Mouse (Mus musculus) lung, adult 2 months (tissue): Measurements from ENCODE around the gene Ston2. TPM values are rescaled to one million over a fixed set of nuclear protein-coding genes. Genes with fewer than 3 reads are reported as not detected.

ENCODE experiments used
- DNase-seq: peaks from one replicate; pipeline ENCODE4 v3.0.0; 2022
- H3K4me1 ChIP-seq: fragments of 200-500 bp; 2 replicates; pipeline ENCODE4 v1.6.1; 2011; ENCODE audit warnings: low read length; ENCODE audit not compliant: control insufficient read depth, insufficient read depth
- H3K4me3 ChIP-seq: fragments of 200-500 bp; replicated peaks from 2 replicates; pipeline ENCODE3; 2011; ENCODE audit warnings: low read depth, mild to moderate bottlenecking, control low read depth, low read length; ENCODE audit errors: extremely low read depth
- CTCF ChIP-seq: fragments of 200-500 bp; IDR thresholded peaks from 2 replicates; pipeline ENCODE4 v1.5.1; 2011; ENCODE audit warnings: mild to moderate bottlenecking, low read length, control low read depth; ENCODE audit not compliant: insufficient read depth
- POLR2A ChIP-seq: fragments of 200-500 bp; IDR thresholded peaks from 2 replicates; pipeline ENCODE4 v1.6.1; 2011; ENCODE audit warnings: low read depth, mild to moderate bottlenecking, control low read depth, low read length, borderline replicate concordance; ENCODE audit errors: extremely low read depth
- WGBS: fragments of 180-500 bp; shearing (Covaris S2); methylation state at CpG from one replicate; pipeline ENCODE4 v1.1.7; 2018; 5-methylcytosine and 5-hydroxymethylcytosine counted together
- polyA plus RNA-seq: library from polyadenylated mRNA; depleted of rRNA; stranded (reverse); fragments of >200 nt; gene quantifications from 2 replicates; pipeline ENCODE4 v1.2.3, GENCODE M21; 2012

Ston2 gene
- polyA plus RNA-seq, 1 experiment: 22.2 TPM

DNA sequence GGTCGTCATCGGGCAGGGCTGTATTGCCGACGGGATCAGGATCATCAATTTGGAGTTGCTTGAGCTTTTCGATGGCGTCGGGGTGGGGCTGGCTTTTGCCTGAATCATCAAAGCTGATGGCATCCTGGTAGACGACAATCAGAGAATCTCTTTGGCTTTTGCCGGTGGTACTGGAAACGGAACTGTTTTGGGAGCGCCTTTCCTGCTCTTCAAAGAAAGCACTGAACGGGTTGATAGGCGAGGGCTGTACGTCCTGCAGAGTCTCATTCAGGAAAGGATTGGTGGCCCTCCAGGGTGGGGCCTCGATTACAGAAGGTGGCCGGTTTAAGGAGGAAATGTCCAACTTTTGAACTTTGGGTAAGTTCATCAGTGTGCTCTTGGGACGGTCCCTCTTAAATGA is 139.8 kb downstream of the Ston2 start:
- DNase-seq: no peak
- TF ChIP-seq CTCF: no peak
- TF ChIP-seq POLR2A: no peak
- WGBS: 93% methylated on average over 17 of the region's 17 CpGs

DNA sequence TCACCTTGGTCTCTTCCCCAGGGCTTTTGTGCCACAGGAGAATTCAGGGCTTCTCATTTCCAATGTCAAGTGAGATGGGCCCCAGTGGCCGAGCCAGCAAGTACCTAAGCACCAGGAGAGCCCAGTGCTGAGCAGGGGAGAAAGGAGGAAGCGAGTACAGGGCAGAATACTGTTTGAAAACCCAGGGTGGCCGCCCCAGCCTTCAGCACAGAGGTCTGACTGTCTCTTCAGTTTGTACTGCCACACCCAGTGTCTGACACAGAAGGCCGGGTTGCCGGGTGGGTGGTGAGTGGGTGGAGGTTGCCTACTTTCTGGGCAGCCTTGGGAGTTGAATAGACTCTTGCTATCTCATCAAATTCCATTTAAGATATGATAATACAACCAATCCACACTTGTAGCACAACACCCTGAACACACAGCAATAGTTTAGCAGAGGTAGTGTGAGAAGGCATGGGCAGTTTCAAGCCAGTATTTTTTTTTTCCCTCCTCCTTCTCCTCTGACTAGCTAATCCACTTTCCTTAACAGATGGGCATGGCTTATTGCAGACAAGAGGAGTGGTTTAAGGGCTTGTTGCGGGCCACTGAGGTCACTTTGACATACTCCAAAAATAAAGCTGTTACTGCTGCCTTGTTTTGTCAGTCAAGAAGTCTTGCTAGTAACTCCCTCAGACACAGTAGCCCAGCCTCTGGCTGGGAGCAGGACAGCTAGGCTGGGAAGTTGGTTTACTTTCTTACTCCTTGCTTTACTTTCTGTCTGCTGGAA is 142.6 kb downstream of the Ston2 start:
- TF ChIP-seq CTCF: no peak
- TF ChIP-seq POLR2A: no peak

More for the DNA sequence above, 139.8 kb downstream of the Ston2 start:
- no peaks in the 10 kb centered on the region; the same call in 1 of the 2 replicates for H3K4me1 ChIP-seq
- H3K4me3 ChIP-seq: no peak overlapping the region

DNA sequence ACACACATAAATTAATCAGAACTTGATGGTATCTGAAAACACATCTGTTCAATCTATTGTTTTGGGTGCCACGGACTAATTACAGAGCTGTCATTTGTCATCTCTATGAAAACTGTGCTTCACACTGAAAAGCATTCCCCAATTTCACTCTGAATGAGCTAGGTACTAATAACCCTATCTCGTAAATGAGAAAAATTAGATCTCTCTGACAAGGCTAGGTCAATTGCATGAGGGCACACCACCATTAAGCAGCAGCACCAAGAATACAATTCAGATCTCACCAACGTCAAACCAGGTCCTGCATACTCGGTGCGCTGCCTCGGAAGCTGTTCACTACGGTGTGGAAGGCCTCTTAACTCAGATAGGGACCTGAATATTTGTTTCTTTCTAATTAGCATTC is 145.0 kb downstream of the Ston2 start:
- no peak for TF ChIP-seq CTCF
- TF ChIP-seq POLR2A: no peak
- Histone ChIP-seq H3K4me1 (0 out of 2 replicates have a peak, but pooled peaks cover 3% of the 10 kb centered on the region), H3K4me3 (no peak overlapping the region)
- no peak for DNase-seq
- WGBS: 84% methylated on average over 7 of the region's 7 CpGs

More for the DNA sequence above, 142.6 kb downstream of the Ston2 start:
- no peak for DNase-seq
- 60% methylated on average over 6 of the region's 6 CpGs for WGBS
- Histone ChIP-seq H3K4me3 (no peak overlapping the region), H3K4me1 (0 out of 2 replicates have a peak, but pooled peaks cover 3% of the 10 kb centered on the region)

DNA sequence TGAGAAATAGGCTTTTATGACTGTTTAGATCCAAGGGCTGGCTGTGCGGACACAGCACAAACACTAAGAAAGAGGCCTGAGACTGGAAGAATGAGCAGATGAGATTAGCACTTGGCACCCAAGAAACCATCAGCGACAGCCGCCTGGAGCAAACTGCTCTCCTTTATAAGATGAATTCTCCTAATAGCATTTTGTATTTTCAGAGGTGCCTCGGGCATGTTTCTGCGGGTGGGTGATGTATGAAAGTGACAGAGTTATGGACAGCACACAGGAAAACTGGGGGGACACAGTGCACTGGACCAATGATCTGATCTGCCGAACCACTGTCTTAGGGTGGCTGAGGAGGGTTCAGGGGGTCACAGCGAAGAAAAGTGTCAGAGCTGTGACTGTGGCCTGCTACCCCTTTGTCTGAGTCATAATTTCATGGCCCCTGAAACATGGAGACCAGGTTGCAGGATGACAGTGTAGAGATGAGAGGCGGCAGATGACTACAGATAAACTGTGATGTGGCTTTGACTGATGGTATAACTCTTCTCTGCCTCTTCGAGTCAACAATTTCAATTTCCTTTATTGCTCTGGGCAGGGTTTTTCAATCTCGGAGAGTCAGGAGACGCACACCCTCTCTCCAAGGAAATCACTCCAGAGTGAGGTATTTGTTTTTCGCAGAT is 145.6 kb downstream of the Ston2 start:
- DNase-seq: no peak
- 79% methylated on average over 12 of the region's 12 CpGs for WGBS
- no peak overlapping the region for H3K4me3 ChIP-seq
- H3K4me1 ChIP-seq: 0 out of 2 replicates have a peak, but pooled peaks cover 3% of the 10 kb centered on the region
- TF ChIP-seq POLR2A: no peak
- TF ChIP-seq CTCF: no peak

DNA sequence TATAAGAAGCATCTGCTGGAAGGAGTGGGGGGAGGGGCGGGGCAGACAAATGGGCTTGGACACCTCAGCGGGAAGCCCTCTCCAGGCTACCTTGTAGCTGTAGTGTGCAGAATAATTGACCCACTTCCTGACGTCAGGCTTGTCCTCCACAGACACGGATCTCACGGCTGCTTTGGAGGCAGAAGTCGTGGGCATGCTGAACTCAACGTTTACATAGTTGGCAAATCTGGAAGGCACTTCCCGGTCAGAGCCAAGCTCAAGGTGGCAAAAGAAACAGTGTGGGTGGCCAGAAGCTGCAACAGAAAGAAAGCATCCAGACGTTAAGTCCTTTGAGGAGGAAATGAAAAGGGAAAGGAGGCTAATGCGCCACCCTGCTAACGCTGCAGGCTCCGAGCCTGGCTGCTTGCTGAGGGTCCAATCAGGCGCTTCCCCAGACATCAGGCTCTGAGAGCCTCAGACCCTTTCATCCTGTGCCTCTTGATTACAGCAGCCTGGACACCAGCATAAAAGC is 146.5 kb downstream of the Ston2 start:
- Histone ChIP-seq H3K4me3 (no peak overlapping the region), H3K4me1 (0 out of 2 replicates have a peak, but pooled peaks cover 3% of the 10 kb centered on the region)
- TF ChIP-seq POLR2A (no peak), CTCF (no peak)
- DNase-seq: no peak
- whole genome bisulfite sequencing: 26% methylated on average over 13 of the region's 13 CpGs

DNA sequence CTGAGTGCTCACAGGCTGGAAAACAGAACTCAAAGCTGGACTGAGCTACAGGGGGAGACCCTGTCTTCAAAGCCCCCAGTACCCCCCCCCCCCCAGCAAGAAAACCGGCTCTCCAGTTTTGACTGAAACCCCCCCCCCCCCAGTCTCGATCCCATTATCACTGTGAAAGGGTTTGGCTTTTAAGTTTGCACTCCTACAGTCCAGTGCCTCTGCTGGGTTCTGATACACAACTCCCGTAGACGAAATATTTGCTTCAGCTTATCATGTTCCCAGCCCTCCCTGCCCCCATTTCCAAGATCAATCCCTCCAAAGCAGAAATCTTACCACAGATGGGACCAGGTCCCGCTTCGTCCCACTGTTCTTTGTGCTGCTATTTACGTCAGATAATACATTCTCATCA is 147.1 kb downstream of the Ston2 start:
- 0 out of 2 replicates have a peak, but pooled peaks cover 3% of the 10 kb centered on the region for H3K4me1 ChIP-seq
- no peak overlapping the region for H3K4me3 ChIP-seq
- no peak for DNase-seq
- 58% methylated on average over 7 of the region's 7 CpGs for WGBS
- no peak for TF ChIP-seq CTCF
- no peak for TF ChIP-seq POLR2A

DNA sequence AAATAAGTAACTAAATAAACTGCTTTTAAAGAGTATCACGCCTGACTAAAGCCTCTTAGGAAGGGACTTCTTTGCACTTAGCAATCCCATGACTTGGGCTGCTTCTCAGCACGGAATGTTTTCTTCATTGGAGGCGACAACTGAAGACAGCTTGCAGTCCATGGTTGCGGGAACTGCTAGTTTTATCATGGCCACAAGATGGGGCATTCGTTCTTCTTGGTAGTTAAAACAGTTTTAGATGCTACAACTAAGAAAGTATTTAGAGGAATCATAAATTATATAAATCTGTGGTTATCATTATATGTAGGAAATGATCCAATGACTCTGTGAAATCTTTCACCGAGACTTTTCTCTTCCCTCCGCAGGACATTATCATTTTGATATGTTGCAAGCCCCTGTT is 147.5 kb downstream of the Ston2 start:
- 0 out of 2 replicates have a peak, but pooled peaks cover 3% of the 10 kb centered on the region for H3K4me1 ChIP-seq
- TF ChIP-seq POLR2A (no peak), CTCF (peak; percentile 40; the same call in 1 of the 2 replicates)
- DNase-seq: peak; percentile 27
- WGBS: 30% methylated on average over 7 of the region's 7 CpGs
- no peak overlapping the region for H3K4me3 ChIP-seq

DNA sequence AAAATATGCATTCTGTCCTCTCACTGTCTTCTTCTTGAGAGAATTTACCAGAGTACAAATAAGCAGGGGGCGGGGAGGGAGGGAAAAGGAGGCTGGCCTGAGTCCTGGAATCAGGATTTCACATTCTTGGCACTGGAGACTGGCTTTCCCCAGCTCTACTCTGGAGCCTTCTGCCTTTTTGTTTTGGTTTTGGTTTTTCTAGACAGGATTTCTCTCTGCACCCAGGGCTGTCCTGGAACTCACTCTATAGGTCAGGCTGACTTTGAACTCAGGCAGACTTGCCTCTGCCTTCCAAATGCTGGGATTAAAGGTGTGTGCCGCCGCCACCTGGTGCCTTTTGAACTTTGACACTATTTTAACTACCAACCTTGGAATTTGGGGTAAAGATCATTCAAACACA is 149.8 kb downstream of the Ston2 start:
- DNase-seq: no peak
- TF ChIP-seq CTCF (no peak), POLR2A (no peak)
- Histone ChIP-seq H3K4me1 (0 out of 2 replicates have a peak, but pooled peaks cover 3% of the 10 kb centered on the region), H3K4me3 (no peak overlapping the region)
- WGBS: 71% methylated on average over 3 of the region's 3 CpGs

DNA sequence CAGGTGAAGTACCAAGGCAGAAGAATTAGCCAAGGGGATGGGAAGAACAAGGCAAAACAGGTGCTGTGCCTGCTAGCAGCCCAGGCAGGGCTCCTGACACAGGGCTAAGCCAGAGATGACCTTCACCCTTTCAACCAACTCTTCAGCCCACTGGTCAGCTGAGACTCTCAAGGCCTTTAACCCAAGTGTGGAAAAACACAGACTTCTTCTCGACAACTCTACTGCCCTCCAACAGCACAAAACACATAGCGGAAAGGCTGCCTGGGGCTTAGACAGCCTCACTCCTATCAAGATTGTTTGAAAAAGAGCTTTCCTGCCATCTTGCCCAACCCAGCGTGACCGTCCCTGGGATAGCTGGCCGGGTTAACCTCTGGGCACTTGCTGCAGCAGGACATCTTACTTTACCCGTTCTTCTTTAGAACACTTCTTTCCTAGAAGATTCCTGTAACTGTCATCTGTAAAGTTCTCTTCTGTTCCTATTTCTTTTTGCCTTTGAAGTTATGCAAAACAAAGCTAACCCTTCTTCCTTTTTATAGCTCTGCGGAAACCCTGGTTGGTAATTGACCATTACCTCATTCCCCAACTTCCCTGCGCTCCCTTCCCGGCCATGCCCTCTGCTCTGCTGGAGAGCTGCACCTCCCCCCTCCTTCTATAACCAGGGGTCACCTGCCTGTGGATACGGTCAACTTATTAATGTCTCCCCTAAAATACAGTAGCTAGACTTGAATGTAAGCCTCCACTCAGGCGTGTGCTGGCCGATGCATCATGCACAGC is 150.9 kb downstream of the Ston2 start:
- no peak for TF ChIP-seq POLR2A
- TF ChIP-seq CTCF: no peak
- no peak for DNase-seq
- H3K4me1 ChIP-seq: 0 out of 2 replicates have a peak, but pooled peaks cover 3% of the 10 kb centered on the region
- H3K4me3 ChIP-seq: no peak overlapping the region
- 66% methylated on average over 12 of the region's 12 CpGs for WGBS
